Mouse (Mus musculus): ENCODE measurements around the gene Nob1. TPM values are rescaled to one million over a fixed set of nuclear protein-coding genes. Genes with fewer than 3 reads are reported as not detected.

Gene Nob1
- polyA plus RNA-seq, 1 experiment from 2014 or later, result 25.4 TPM

Other genes starting within 250 kb of the Nob1 start
- 1.5 TPM in 2 replicates for gene Nfat5, start 131.6 kb downstream of the Nob1 start, polyA plus RNA-seq (2015; fragmentation: Nextera tagmentation; extraction: Ambion mirVana)
- 12.7 and 13.8 TPM in 2 replicates for gene Nqo1, start 21.8 kb downstream of the Nob1 start, polyA plus RNA-seq (2015; fragmentation: Nextera tagmentation; extraction: Ambion mirVana)
- gene Wwp2, start 11.3 kb upstream of the Nob1 start, polyA plus RNA-seq (2015; fragmentation: Nextera tagmentation; extraction: Ambion mirVana), result 32.5 and 32.7 TPM in 2 replicates
- 99.8 and 109 TPM in 2 replicates for gene Psmd7, start 163.4 kb upstream of the Nob1 start, polyA plus RNA-seq (2015; fragmentation: Nextera tagmentation; extraction: Ambion mirVana)

All from liver, embryonic 16.5 days (tissue).